Mouse (Mus musculus): Measurements from ENCODE around the gene Zscan12. TPM values are rescaled to one million over a fixed set of nuclear protein-coding genes. Genes with fewer than 3 reads are reported as not detected.
A peak's percentile ranks its signal among the peaks of the same experiment; 100 is the strongest.

Gene Zscan12
- polyA plus RNA-seq, 1 experiment from 2014 or later, result 9.9 TPM

- Histone ChIP-seq H3K4me3 (ENCODE audit: low read depth, low read length) (peak overlapping the region; percentile 50), H3K9me3 (replicated peaks; ENCODE audit: control insufficient read depth, low read length) (no peaks in the 10 kb centered on the region), H3K9ac (ENCODE audit: low read depth, low read length) (peak overlapping the region; percentile 81), H3K4me2 (peak overlapping the region; percentile 74), H3K36me3 (ENCODE audit: control insufficient read depth, insufficient read depth, low read length) (no peaks in the 10 kb centered on the region), H3K4me1 (ENCODE audit: control insufficient read depth, insufficient read depth, low read length) (no peaks in the 10 kb centered on the region), H3K27me3 (ENCODE audit: control insufficient read depth, insufficient read depth, low read length) (no peaks in the 10 kb centered on the region), H3K27ac (ENCODE audit: low read depth, low read length) (peak overlapping the region; percentile 73)
- ATAC-seq (replicated peaks; ENCODE audit: insufficient number of reproducible peaks, low FRiP score, low TSS enrichment), result peak; percentile 87
- WGBS (ENCODE audit: insufficient replicate concordance), result 3% methylated on average over 27 of the region's 27 CpGs
Measured at GRCm38 (mm10) chr13:21407969-21408804, 45.6 kb downstream of the Zscan12 start.

GRCm38 (mm10) chr13:21408805-21409459 lies 46.3 kb downstream of the Zscan12 start:
- Histone ChIP-seq H3K4me3 (ENCODE audit: low read depth, low read length) (peak overlapping the region; percentile 50), H3K9me3 (replicated peaks; ENCODE audit: control insufficient read depth, low read length) (no peaks in the 10 kb centered on the region), H3K4me1 (ENCODE audit: control insufficient read depth, insufficient read depth, low read length) (no peaks in the 10 kb centered on the region), H3K9ac (ENCODE audit: low read depth, low read length) (peak overlapping the region; percentile 81), H3K36me3 (ENCODE audit: control insufficient read depth, insufficient read depth, low read length) (no peaks in the 10 kb centered on the region), H3K4me2 (peak overlapping the region; percentile 74), H3K27ac (ENCODE audit: low read depth, low read length) (peak overlapping the region; percentile 73), H3K27me3 (ENCODE audit: control insufficient read depth, insufficient read depth, low read length) (no peaks in the 10 kb centered on the region)
- 51% methylated on average over 11 of the region's 11 CpGs for WGBS (ENCODE audit: insufficient replicate concordance)
- no peak; the same call in 1 of the 2 replicates for ATAC-seq (replicated peaks; ENCODE audit: insufficient number of reproducible peaks, low FRiP score, low TSS enrichment)

GRCm38 (mm10) chr13:21414231-21415212 lies 51.9 kb downstream of the Zscan12 start:
- no peaks in the 10 kb centered on the region for H3K27me3 ChIP-seq (ENCODE audit: control insufficient read depth, insufficient read depth, low read length)
- H3K4me1 ChIP-seq (ENCODE audit: control insufficient read depth, insufficient read depth, low read length), result peaks cover 16% of the 10 kb centered on the region
- H3K36me3 ChIP-seq (ENCODE audit: control insufficient read depth, insufficient read depth, low read length), result no peaks in the 10 kb centered on the region
- H3K9ac ChIP-seq (ENCODE audit: low read depth, low read length), result no peak overlapping the region
- 47% methylated on average over 15 of the region's 15 CpGs for WGBS (ENCODE audit: insufficient replicate concordance)
- no peak for ATAC-seq (replicated peaks; ENCODE audit: insufficient number of reproducible peaks, low FRiP score, low TSS enrichment)
- H3K4me2 ChIP-seq, result peak overlapping the region; percentile 17
- H3K27ac ChIP-seq (ENCODE audit: low read depth, low read length), result peak overlapping the region; percentile 54
- no peak overlapping the region for H3K4me3 ChIP-seq (ENCODE audit: low read depth, low read length)
- no peaks in the 10 kb centered on the region for H3K9me3 ChIP-seq (replicated peaks; ENCODE audit: control insufficient read depth, low read length)

- Histone ChIP-seq H3K4me2 (0 out of 2 replicates have a peak overlapping the region, but pooled peaks have one; percentile 3), H3K9ac (ENCODE audit: low read depth, low read length) (no peak overlapping the region)
Measured at GRCm38 (mm10) chr13:21415266-21415665, 52.6 kb downstream of the Zscan12 start.

GRCm38 (mm10) chr13:21415750-21416149 lies 53.1 kb downstream of the Zscan12 start:
- Histone ChIP-seq H3K27ac (ENCODE audit: low read depth, low read length) (0 out of 2 replicates have a peak overlapping the region, but pooled peaks have one; percentile 54), H3K9me3 (replicated peaks; ENCODE audit: control insufficient read depth, low read length) (no peaks in the 10 kb centered on the region), H3K36me3 (ENCODE audit: control insufficient read depth, insufficient read depth, low read length) (no peaks in the 10 kb centered on the region), H3K4me3 (ENCODE audit: low read depth, low read length) (no peak overlapping the region), H3K9ac (ENCODE audit: low read depth, low read length) (no peak overlapping the region), H3K27me3 (ENCODE audit: control insufficient read depth, insufficient read depth, low read length) (no peaks in the 10 kb centered on the region), H3K4me1 (ENCODE audit: control insufficient read depth, insufficient read depth, low read length) (peaks cover 16% of the 10 kb centered on the region), H3K4me2 (no peak overlapping the region)
- no peak for ATAC-seq (replicated peaks; ENCODE audit: insufficient number of reproducible peaks, low FRiP score, low TSS enrichment)
- WGBS (ENCODE audit: insufficient replicate concordance), result 90% methylated on average over 2 of the region's 2 CpGs

More at GRCm38 (mm10) chr13:21415266-21415665, 52.6 kb downstream of the Zscan12 start:
- Histone ChIP-seq H3K27me3 (ENCODE audit: control insufficient read depth, insufficient read depth, low read length) (no peaks in the 10 kb centered on the region), H3K36me3 (ENCODE audit: control insufficient read depth, insufficient read depth, low read length) (no peaks in the 10 kb centered on the region), H3K4me1 (ENCODE audit: control insufficient read depth, insufficient read depth, low read length) (peaks cover 16% of the 10 kb centered on the region), H3K4me3 (ENCODE audit: low read depth, low read length) (no peak overlapping the region), H3K27ac (ENCODE audit: low read depth, low read length) (peak overlapping the region; percentile 54; the same call in 1 of the 2 replicates), H3K9me3 (replicated peaks; ENCODE audit: control insufficient read depth, low read length) (no peaks in the 10 kb centered on the region)
- 63% methylated on average over 4 of the region's 4 CpGs for WGBS (ENCODE audit: insufficient replicate concordance)
- no peak for ATAC-seq (replicated peaks; ENCODE audit: insufficient number of reproducible peaks, low FRiP score, low TSS enrichment)

- peaks cover 16% of the 10 kb centered on the region for H3K4me1 ChIP-seq (ENCODE audit: control insufficient read depth, insufficient read depth, low read length)
- H3K27me3 ChIP-seq (ENCODE audit: control insufficient read depth, insufficient read depth, low read length), result no peaks in the 10 kb centered on the region
- H3K4me2 ChIP-seq, result no peak overlapping the region
- no peak overlapping the region for H3K4me3 ChIP-seq (ENCODE audit: low read depth, low read length)
- no peaks in the 10 kb centered on the region for H3K9me3 ChIP-seq (replicated peaks; ENCODE audit: control insufficient read depth, low read length)
- ATAC-seq (replicated peaks; ENCODE audit: insufficient number of reproducible peaks, low FRiP score, low TSS enrichment), result no peak
- WGBS (ENCODE audit: insufficient replicate concordance), result 81% methylated on average over 6 of the region's 6 CpGs
- H3K9ac ChIP-seq (ENCODE audit: low read depth, low read length), result no peak overlapping the region
- no peaks in the 10 kb centered on the region for H3K36me3 ChIP-seq (ENCODE audit: control insufficient read depth, insufficient read depth, low read length)
- no peak overlapping the region for H3K27ac ChIP-seq (ENCODE audit: low read depth, low read length)
Measured at GRCm38 (mm10) chr13:21417298-21418010, 54.8 kb downstream of the Zscan12 start.

GRCm38 (mm10) chr13:21418865-21419264 lies 56.2 kb downstream of the Zscan12 start:
- Histone ChIP-seq H3K4me2 (no peak overlapping the region), H3K9me3 (replicated peaks; ENCODE audit: control insufficient read depth, low read length) (no peaks in the 10 kb centered on the region), H3K27ac (ENCODE audit: low read depth, low read length) (no peak overlapping the region), H3K27me3 (ENCODE audit: control insufficient read depth, insufficient read depth, low read length) (no peaks in the 10 kb centered on the region), H3K9ac (ENCODE audit: low read depth, low read length) (no peak overlapping the region), H3K36me3 (ENCODE audit: control insufficient read depth, insufficient read depth, low read length) (no peaks in the 10 kb centered on the region), H3K4me1 (ENCODE audit: control insufficient read depth, insufficient read depth, low read length) (peaks cover 16% of the 10 kb centered on the region), H3K4me3 (ENCODE audit: low read depth, low read length) (no peak overlapping the region)
- 25% methylated on average over 6 of the region's 6 CpGs for WGBS (ENCODE audit: insufficient replicate concordance)
- no peak for ATAC-seq (replicated peaks; ENCODE audit: insufficient number of reproducible peaks, low FRiP score, low TSS enrichment)

Measured in heart, embryonic 11.5 days (tissue).